Mouse (Mus musculus) brain, embryonic 14.5 days (tissue): ENCODE data around the gene Midn.

Source experiments
- CTCF ChIP-seq: fragments of 200-500 bp; IDR thresholded peaks from 2 replicates; pipeline ENCODE4 v1.5.1; 2012; ENCODE audit warnings: inconsistent platforms, mild to moderate bottlenecking, moderate library complexity, borderline replicate concordance; ENCODE audit not compliant: insufficient read depth, insufficient read length; ENCODE audit errors: extremely low read depth
- POLR2A ChIP-seq: fragments of 200-500 bp; IDR thresholded peaks from 2 replicates; pipeline ENCODE4 v1.6.1; 2012; ENCODE audit warnings: mild to moderate bottlenecking, inconsistent platforms, borderline replicate concordance; ENCODE audit not compliant: poor library complexity, insufficient read depth, insufficient read length, severe bottlenecking; ENCODE audit errors: extremely low read depth

DNA sequence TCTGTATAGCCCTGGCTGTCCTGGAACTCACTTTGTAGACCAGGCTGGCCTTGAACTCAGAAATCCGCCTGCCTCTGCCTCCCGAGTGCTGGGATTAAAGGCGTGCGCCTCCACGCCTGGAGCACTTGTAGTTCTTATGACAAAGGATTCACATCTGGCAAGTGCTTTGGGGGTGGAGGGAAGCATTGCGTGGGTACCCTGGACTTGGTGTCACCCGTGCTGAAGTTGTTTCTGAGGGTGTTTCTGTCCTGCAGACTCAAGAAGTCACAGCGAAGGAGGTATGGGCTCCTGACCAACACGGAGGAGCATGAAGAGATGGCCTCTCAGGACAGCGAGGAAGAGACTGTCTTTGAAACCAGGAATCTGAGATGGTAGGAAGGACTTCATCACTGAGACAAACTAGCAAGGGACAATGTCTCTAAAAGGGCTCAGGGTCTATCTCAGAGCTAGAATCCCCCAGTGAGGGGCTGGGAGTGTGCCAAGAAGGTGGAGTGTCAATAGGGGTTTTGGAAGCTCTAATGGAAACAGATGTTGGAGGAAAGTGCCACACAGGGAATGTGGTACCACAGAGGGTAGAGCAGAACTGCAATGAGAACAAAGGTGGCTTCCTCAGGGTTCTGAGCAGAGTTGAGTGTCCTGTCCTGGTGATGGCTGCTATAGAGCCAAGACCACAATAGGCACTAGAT, 26.0 kb downstream of the Midn start:
- no peak for TF ChIP-seq CTCF
- TF ChIP-seq POLR2A: no peak
